Mouse (Mus musculus): ENCODE measurements around the gene Cltb. TPM values are rescaled to one million over a fixed set of nuclear protein-coding genes. Genes with fewer than 3 reads are reported as not detected.

Cltb gene
- total RNA-seq, 2 experiments from 2014 or later, result 261 to 274 TPM

- no peak for DNase-seq
Observed at GRCm38 (mm10) chr13:54564232-54565200, 46.6 kb downstream of the Cltb start.

GRCm38 (mm10) chr13:54562562-54562961 is 48.6 kb downstream of the Cltb start:
- no peak for DNase-seq

GRCm38 (mm10) chr13:54560608-54561007 is 50.5 kb downstream of the Cltb start:
- DNase-seq, result no peak

DNA sequence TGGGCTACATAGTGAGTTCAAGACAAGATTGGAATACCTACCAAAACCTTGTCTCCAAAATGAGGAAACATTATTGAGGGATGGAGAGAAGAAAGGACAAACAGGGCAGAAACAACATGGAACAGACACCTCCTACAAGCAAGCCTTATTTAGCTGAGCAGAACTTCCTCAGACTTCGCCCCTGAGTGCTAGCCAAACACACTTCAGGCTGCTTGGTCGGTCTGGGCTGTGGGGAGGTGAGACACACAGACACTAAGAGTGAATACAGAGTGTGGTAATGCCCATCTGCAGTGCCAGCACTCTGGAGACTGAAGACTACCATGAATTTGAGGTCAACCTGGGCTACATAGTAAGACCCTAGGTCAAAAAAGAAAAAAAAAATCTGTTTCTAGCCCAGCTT is 51.5 kb downstream of the Cltb start:
- no peak for DNase-seq

GRCm38 (mm10) chr13:54557652-54558051 is 53.5 kb downstream of the Cltb start:
- DNase-seq, result no peak

DNA sequence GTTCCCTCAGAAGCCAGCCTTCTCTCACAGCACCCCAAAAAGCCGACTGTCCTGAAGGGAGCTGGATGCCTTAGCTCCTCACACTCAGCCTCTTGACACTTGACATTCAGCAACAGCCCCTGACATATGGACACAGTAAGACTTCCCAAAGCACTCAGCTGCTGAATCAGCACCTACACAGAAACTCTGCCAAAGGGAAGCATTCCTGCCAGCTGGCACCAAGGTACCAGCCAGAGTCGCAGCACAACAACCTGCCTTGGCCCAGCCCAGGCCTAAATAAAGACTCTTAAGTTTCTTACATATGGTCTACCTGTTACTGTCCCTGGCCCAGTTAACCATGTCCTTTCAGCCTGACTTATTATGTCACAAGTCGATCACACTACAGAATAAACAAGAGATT is 54.3 kb downstream of the Cltb start:
- no peak for DNase-seq

DNA sequence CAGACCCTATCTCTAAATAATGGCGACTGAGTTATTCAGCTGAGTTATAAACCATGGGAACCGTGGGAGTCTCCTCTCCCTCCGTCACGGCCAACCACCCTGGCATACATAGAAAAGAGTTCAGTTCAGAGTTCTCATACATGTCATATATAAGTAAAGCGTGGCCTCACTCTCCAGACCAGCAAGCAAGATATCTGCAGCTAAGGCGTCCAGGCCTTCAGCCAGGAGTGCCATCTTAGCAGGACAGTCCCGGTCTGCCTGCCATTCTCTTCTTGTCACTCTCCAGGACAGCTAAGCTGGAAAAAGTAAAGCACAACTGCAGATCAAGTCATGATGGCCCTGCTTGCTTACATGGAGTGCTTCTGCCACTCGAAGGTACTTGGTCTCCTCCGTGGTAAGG is 55.0 kb downstream of the Cltb start:
- no peak for DNase-seq

GRCm38 (mm10) chr13:54548036-54548435 is 63.1 kb downstream of the Cltb start:
- no peak for DNase-seq

Small RNA genes lying within 50 kb of the gene (microRNA-seq; reads per million reads assigned to microRNA genes)
- 0 reads per million in 2 experiments for gene Gm24195

Other genes with a start within 250 kb of the Cltb start
- gene Cplx2, start 240.0 kb downstream of the Cltb start, total RNA-seq (2021), result 100 to 1,000 TPM; 968 to 982 TPM
- gene Thoc3, start 142.5 kb downstream of the Cltb start, total RNA-seq (2021), result 10 to 100 TPM; 35.7 to 36.7 TPM
- 10 to 100 TPM; 17.4 to 18.2 TPM for gene Simc1, start 107.6 kb downstream of the Cltb start, total RNA-seq (2021)
- gene 4833439L19Rik, start 45.9 kb downstream of the Cltb start, total RNA-seq (2021), result 100 to 1,000 TPM; 155 to 156 TPM
- gene Arl10, start 36.3 kb downstream of the Cltb start, total RNA-seq (2021), result 10 to 100 TPM; 35.2 to 36.2 TPM
- 10 to 100 TPM; 25.6 to 28.0 TPM for gene Nop16, start 21.3 kb downstream of the Cltb start, total RNA-seq (2021)
- gene Higd2a, start 21.1 kb downstream of the Cltb start, total RNA-seq (2021), result 100 to 1,000 TPM; 169 to 175 TPM
- 10 to 100 TPM; 61.3 to 61.6 TPM for gene Faf2, start 10.4 kb upstream of the Cltb start, total RNA-seq (2021)
- gene Rnf44, start 82.6 kb upstream of the Cltb start, total RNA-seq (2021), result 100 to 1,000 TPM; 157 to 161 TPM
- gene Cdhr2, start 90.1 kb upstream of the Cltb start, total RNA-seq (2021), result under 1 TPM in 1 of 2 experiments, not detected in 1; 0.22 TPM
- gene Gprin1, start 138.5 kb upstream of the Cltb start, total RNA-seq (2021), result 100 to 1,000 TPM; 135 to 142 TPM
- gene Sncb, start 155.3 kb upstream of the Cltb start, total RNA-seq (2021), result 100 to 1,000 TPM; 602 to 611 TPM
- not detected for gene Eif4e1b, start 172.7 kb upstream of the Cltb start, total RNA-seq (2021)
- 100 to 1,000 TPM in 1 of 2 experiments, 10 to 100 TPM in 1; 83.4 to 109 TPM for gene Tspan17, start 178.0 kb upstream of the Cltb start, total RNA-seq (2021)

All from layer of hippocampus, postnatal 36 days (tissue).